Mouse (Mus musculus): ENCODE data around the gene Cdk15. TPM values are rescaled to one million over a fixed set of nuclear protein-coding genes. Genes with fewer than 3 reads are reported as not detected.

Cdk15 gene
- total RNA-seq, 2 experiments from 2014 or later = 0.62 to 1.3 TPM

Other genes with a start within 250 kb of the Cdk15 start
- not detected for gene C2cd6, start 162.0 kb upstream of the Cdk15 start, total RNA-seq (2021)
- 10 to 100 TPM; 27.8 to 29.7 TPM for gene Tmem237, start 136.5 kb upstream of the Cdk15 start, total RNA-seq (2021)
- 1 to 10 TPM in 1 of 2 experiments, under 1 TPM in 1; 0.89 to 1.0 TPM for gene Mpp4, start 93.5 kb upstream of the Cdk15 start, total RNA-seq (2021)
- gene Als2, start 19.7 kb upstream of the Cdk15 start, total RNA-seq (2021) = 10 to 100 TPM; 43.2 to 45.5 TPM
- gene Fzd7, start 225.5 kb downstream of the Cdk15 start, total RNA-seq (2021) = 1 to 10 TPM; 5.8 to 6.5 TPM